Mouse (Mus musculus): ENCODE measurements around the gene 1700001C19Rik. TPM values are rescaled to one million over a fixed set of nuclear protein-coding genes. Genes with fewer than 3 reads are reported as not detected.
A peak's percentile ranks its signal among the peaks of the same experiment; 100 is the strongest.
"Not testable (repeated sequence)": the region's sequence is repeated elsewhere in the genome, so short reads cannot be mapped to it uniquely, and the experiment has no call there.

The 1700001C19Rik gene
- polyA plus RNA-seq, 1 experiment from 2014 or later, result not detected

- peaks cover 53% of the 10 kb centered on the region for H3K27me3 ChIP-seq (replicated peaks; ENCODE audit: low read depth, poor library complexity, severe bottlenecking)
- H3K4me3 ChIP-seq, result no peak overlapping the region
- no peaks in the 10 kb centered on the region for H3K36me3 ChIP-seq (replicated peaks)
- peaks cover 37% of the 10 kb centered on the region for H3K4me1 ChIP-seq
- H3K27ac ChIP-seq (replicated peaks), result no peak overlapping the region
- 76% methylated on average over 3 of the region's 3 CpGs for WGBS
- H3K9me3 ChIP-seq, result no peaks in the 10 kb centered on the region
- no peak for DNase-seq (ENCODE audit: low spot score)
Observed at GRCm38 (mm10) chr17:47442271-47442670, 5.1 kb upstream of the 1700001C19Rik start.

- Histone ChIP-seq H3K9me3 (no peaks in the 10 kb centered on the region), H3K27me3 (replicated peaks; ENCODE audit: low read depth, poor library complexity, severe bottlenecking) (peaks cover 61% of the 10 kb centered on the region), H3K36me3 (replicated peaks) (no peaks in the 10 kb centered on the region), H3K4me1 (peaks cover 45% of the 10 kb centered on the region), H3K4me3 (no peak overlapping the region), H3K27ac (replicated peaks) (peak overlapping the region; percentile 62; the same call in 1 of the 2 replicates)
- peak; percentile 32 for DNase-seq (ENCODE audit: low spot score)
- 63% methylated on average over 19 of the region's 19 CpGs for WGBS
Observed at GRCm38 (mm10) chr17:47441296-47442051, 4.3 kb upstream of the 1700001C19Rik start.

GRCm38 (mm10) chr17:47440359-47440890 is 3.2 kb upstream of the 1700001C19Rik start:
- H3K9me3 ChIP-seq, result no peaks in the 10 kb centered on the region
- DNase-seq (ENCODE audit: low spot score), result peak; percentile 42
- no peaks in the 10 kb centered on the region for H3K36me3 ChIP-seq (replicated peaks)
- H3K27me3 ChIP-seq (replicated peaks; ENCODE audit: low read depth, poor library complexity, severe bottlenecking), result peaks cover 70% of the 10 kb centered on the region
- H3K4me3 ChIP-seq, result no peak overlapping the region
- H3K27ac ChIP-seq (replicated peaks), result peak overlapping the region; percentile 27; the same call in 1 of the 2 replicates
- H3K4me1 ChIP-seq, result peaks cover 49% of the 10 kb centered on the region
- 5% methylated on average over 9 of the region's 9 CpGs for WGBS

DNA sequence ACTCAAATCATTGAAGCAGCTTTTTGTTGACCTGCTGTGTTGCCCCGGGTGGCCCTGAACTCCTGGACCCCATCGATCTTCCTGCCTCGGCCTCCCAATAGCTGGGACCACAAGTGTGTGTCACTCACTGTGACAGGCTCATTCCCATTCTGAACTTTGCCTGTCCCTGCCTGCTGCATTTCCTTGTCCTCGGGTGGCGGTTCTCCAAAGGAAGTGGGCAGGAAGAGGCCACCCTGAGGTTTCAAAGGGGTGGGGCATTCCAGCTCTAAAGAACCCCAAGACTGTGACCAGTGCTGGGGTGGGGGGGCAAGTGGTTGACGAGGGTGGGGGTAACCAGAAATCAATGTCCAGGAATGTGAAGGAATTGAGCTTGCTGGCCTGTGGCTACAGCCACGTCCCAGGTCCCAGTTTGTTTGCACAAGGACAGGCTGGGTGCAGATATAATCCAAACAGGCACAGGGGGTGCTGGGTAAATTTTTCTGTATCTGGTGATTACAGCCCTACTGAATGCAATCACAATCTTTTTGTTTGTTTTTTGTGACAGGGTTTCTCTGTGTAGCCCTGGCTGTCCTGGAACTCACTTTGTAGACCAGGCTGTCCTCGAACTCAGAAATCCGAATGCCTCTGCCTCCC is 2.3 kb upstream of the 1700001C19Rik start:
- peaks cover 49% of the 10 kb centered on the region for H3K4me1 ChIP-seq
- no peaks in the 10 kb centered on the region for H3K9me3 ChIP-seq
- H3K4me3 ChIP-seq, result no peak overlapping the region
- H3K36me3 ChIP-seq (replicated peaks), result no peaks in the 10 kb centered on the region
- no peak for DNase-seq (ENCODE audit: low spot score)
- H3K27me3 ChIP-seq (replicated peaks; ENCODE audit: low read depth, poor library complexity, severe bottlenecking), result peaks cover 77% of the 10 kb centered on the region
- WGBS, result 38% methylated on average over 9 of the region's 9 CpGs
- no peak overlapping the region for H3K27ac ChIP-seq (replicated peaks)

GRCm38 (mm10) chr17:47438611-47439010 is 1.4 kb upstream of the 1700001C19Rik start:
- Histone ChIP-seq H3K4me1 (peaks cover 49% of the 10 kb centered on the region), H3K27me3 (replicated peaks; ENCODE audit: low read depth, poor library complexity, severe bottlenecking) (peaks cover 77% of the 10 kb centered on the region), H3K27ac (replicated peaks) (no peak overlapping the region; the same call in 1 of the 2 replicates), H3K4me3 (no peak overlapping the region), H3K9me3 (no peaks in the 10 kb centered on the region), H3K36me3 (replicated peaks) (no peaks in the 10 kb centered on the region)
- WGBS, result 61% methylated on average over 6 of the region's 6 CpGs
- DNase-seq (ENCODE audit: low spot score), result no peak

DNA sequence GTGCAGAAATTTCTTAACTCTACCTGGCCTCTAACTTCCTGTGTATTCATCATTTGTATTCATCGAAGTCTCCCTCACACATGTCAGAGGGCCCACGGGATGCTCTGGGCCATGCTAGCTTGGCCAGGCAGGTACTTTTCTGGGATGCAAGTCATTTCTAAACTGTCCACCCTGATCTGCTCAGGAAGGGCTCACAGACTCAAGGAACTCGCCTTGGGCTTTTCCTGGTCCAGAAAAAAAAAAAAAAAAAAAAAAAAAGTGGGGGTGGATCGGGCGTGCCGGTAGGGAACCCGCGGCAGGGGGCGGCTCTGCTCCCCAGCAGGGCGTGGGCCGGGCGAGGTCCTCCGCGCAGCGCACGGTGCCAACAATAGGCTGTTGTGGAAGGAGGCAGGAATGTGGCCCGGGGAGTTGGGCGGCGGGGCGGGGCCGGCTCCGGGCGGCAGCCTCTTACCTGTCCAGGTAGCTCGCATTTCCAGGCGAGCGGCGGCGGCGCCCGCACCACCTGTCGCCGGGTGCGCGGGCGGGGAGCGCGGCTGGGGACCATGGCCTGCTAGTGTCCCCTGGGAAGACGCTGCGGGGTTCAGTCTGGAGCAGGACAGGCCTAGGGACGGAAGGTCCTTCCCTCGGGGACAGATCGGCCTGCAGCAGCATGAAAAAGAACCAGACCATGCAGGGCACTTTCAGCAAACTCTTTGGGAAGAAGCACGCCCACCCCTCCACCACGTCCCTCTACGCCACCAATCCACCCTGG is 845 bp downstream of the 1700001C19Rik start, which contains the start of gene AI661453:
Gene AI661453 (plus strand): TSS at position 460 of the 751 bp plus-strand sequence.
- WGBS, result 1% methylated on average over 45 of the region's 45 CpGs
- Histone ChIP-seq H3K27me3 (replicated peaks; ENCODE audit: low read depth, poor library complexity, severe bottlenecking) (peaks cover 69% of the 10 kb centered on the region), H3K9me3 (no peaks in the 10 kb centered on the region), H3K36me3 (replicated peaks) (no peaks in the 10 kb centered on the region), H3K4me3 (peak within 1 kb of the TSS; percentile 56), H3K27ac (replicated peaks) (peak within 1 kb of the TSS; percentile 71), H3K4me1 (peaks cover 37% of the 10 kb centered on the region)
- peak; percentile 74 for DNase-seq (ENCODE audit: low spot score)

DNA sequence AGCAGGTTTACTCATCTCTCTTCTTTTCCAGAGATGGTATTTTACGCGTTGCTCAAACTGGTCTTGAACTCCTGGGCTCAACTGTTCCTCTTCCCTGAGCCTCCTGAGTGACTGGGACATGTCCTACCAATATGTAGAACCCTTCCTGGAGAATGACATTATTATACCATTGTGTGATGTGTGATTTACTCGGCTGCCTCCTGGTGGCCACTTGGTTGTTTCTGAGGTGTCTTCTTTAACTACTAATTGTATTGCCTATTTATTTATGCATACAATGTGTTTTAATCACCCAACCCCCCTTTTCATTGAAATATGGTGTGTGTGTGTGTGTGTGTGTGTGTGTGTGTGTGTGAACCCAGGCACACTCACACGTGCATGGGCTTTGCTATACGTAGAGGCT is 6.4 kb downstream of the 1700001C19Rik start:
- peaks cover 18% of the 10 kb centered on the region for H3K4me1 ChIP-seq
- H3K4me3 ChIP-seq, result no peak overlapping the region
- no peaks in the 10 kb centered on the region for H3K36me3 ChIP-seq (replicated peaks)
- DNase-seq (ENCODE audit: low spot score), result no peak
- H3K27me3 ChIP-seq (replicated peaks; ENCODE audit: low read depth, poor library complexity, severe bottlenecking), result peaks cover 21% of the 10 kb centered on the region
- H3K9me3 ChIP-seq, result no peaks in the 10 kb centered on the region
- no peak overlapping the region for H3K27ac ChIP-seq (replicated peaks)
- 64% methylated on average over 5 of the region's 5 CpGs for WGBS

DNA sequence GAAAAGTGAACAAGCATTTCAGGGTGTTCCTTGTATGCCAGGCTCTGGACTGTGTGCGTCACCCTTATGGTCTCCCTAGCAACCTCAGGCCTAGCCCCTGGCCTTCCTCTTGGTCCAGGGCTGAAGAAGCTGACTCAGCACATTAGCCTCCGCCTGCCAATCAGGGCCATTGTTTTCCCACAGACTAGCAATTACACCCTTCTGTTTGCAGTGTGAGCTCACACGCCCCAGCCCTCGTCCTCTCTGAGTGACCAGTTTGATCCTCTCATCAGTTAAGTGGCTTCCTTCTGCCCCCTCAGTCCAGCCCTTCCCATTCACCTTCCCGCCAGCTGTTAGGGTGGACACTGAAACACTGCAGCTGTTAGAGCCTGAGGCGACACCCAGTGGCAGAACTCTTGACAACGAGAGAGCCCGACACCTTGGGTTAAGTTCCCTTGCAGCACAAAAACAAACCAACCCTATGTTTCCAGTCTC is 8.3 kb downstream of the 1700001C19Rik start:
- Histone ChIP-seq H3K4me3 (0 out of 2 replicates have a peak overlapping the region, but pooled peaks have one; percentile 16), H3K27me3 (replicated peaks; ENCODE audit: low read depth, poor library complexity, severe bottlenecking) (peaks cover 12% of the 10 kb centered on the region; the same call in 1 of the 2 replicates), H3K4me1 (peaks cover 18% of the 10 kb centered on the region), H3K9me3 (no peaks in the 10 kb centered on the region), H3K36me3 (replicated peaks) (no peaks in the 10 kb centered on the region), H3K27ac (replicated peaks) (peak overlapping the region; percentile 19; the same call in 1 of the 2 replicates)
- peak; percentile 74 for DNase-seq (ENCODE audit: low spot score)
- 9% methylated on average over 8 of the region's 8 CpGs for WGBS

- Histone ChIP-seq H3K9me3 (no peaks in the 10 kb centered on the region), H3K27ac (replicated peaks) (no peak overlapping the region), H3K27me3 (replicated peaks; ENCODE audit: low read depth, poor library complexity, severe bottlenecking) (peaks cover 12% of the 10 kb centered on the region; the same call in 1 of the 2 replicates), H3K4me3 (no peak overlapping the region), H3K36me3 (replicated peaks) (no peaks in the 10 kb centered on the region), H3K4me1 (peaks cover 18% of the 10 kb centered on the region)
- 66% methylated on average over 6 of the region's 6 CpGs for WGBS
- DNase-seq (ENCODE audit: low spot score), result no peak
Observed at GRCm38 (mm10) chr17:47427316-47427715, 9.9 kb downstream of the 1700001C19Rik start.

DNA sequence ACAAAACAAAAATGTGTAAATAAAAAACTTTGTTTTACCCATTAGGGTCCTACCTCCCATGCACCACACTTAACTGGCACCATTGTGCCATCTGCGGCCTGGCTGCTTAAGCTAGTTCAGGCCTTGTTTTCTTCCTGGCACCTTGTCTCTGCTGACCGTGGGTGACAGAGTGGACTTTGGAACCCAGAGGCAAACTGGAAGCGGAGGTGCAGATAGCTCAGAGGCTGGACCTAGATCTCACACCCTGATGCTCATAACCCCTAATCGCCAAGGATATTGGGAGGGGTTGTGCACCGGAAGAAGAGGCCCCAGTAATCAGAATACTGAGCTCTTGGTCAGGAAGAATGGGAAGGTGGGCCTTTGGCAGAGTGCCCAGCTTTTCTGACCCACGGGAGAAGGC is 13.0 kb downstream of the 1700001C19Rik start:
- no peak for DNase-seq (ENCODE audit: low spot score)
- no peak overlapping the region for H3K27ac ChIP-seq (replicated peaks)
- H3K9me3 ChIP-seq, result no peaks in the 10 kb centered on the region
- H3K36me3 ChIP-seq (replicated peaks), result no peaks in the 10 kb centered on the region
- WGBS, result 85% methylated on average over 6 of the region's 6 CpGs
- peaks cover 16% of the 10 kb centered on the region for H3K4me1 ChIP-seq
- H3K27me3 ChIP-seq (replicated peaks; ENCODE audit: low read depth, poor library complexity, severe bottlenecking), result no peaks in the 10 kb centered on the region; the same call in 1 of the 2 replicates
- H3K4me3 ChIP-seq, result no peak overlapping the region

DNA sequence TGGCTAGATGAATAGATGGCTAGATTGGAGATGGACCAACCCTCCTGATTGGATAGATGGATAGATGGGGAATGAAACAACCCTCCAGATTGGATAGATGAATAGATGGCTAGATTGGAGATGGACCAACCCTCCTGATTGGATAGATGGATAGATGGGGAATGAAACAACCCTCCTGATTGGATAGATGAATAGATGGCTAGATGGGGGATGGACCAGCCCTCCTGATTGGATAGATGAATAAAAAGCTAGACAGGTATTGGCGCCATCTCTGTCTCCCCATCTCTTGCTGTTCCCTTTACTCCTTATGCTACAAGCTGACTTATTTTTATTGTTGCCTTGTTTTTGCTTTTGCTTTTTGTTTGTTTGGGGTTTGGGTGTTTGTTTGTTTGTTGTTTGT is 14.6 kb downstream of the 1700001C19Rik start:
- H3K27me3 ChIP-seq (replicated peaks; ENCODE audit: low read depth, poor library complexity, severe bottlenecking); H3K36me3 ChIP-seq (replicated peaks); H3K9me3 ChIP-seq; H3K4me1 ChIP-seq; H3K27ac ChIP-seq (replicated peaks); DNase-seq (ENCODE audit: low spot score); H3K4me3 ChIP-seq: not testable (repeated sequence)
- 90% methylated on average over 1 of the region's 1 CpGs for WGBS

DNA sequence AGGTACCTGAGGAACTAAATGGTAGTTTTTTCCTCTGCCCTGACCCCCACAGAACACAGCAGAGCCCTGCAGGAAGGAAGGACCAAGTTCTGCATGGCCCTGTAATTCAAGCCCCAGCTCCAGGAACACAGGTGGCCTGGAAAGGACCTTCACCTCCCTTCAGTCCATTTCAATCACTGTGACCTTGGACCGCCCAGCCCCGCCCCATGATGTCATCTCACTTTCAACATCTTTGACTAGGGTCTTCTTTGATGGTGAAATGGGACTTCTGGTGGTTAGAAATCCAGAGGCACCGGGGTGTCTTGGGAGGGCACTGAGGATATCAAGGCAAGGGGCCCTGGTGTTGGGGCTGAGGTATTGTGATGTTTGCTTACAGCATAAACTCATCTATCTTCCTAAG is 15.6 kb downstream of the 1700001C19Rik start:
- Histone ChIP-seq H3K27ac (replicated peaks) (no peak overlapping the region), H3K9me3 (no peaks in the 10 kb centered on the region), H3K4me3 (no peak overlapping the region), H3K4me1 (no peaks in the 10 kb centered on the region), H3K36me3 (replicated peaks) (no peaks in the 10 kb centered on the region), H3K27me3 (replicated peaks; ENCODE audit: low read depth, poor library complexity, severe bottlenecking) (no peaks in the 10 kb centered on the region)
- DNase-seq (ENCODE audit: low spot score), result no peak
- WGBS, result 84% methylated on average over 3 of the region's 3 CpGs
